Mouse (Mus musculus) embryo, embryonic 9.5 days (tissue): ENCODE results near the gene Nkx2-3.

Experiments used
- DNase-seq: peaks from one replicate; pipeline ENCODE4 v3.0.0-alpha.2; 2017; ENCODE audit errors: extremely low spot score

The Nkx2-3 gene

GRCm38 (mm10) chr19:43605666-43606551, 6.2 kb upstream of the Nkx2-3 start:
- DNase-seq = no peak

GRCm38 (mm10) chr19:43606552-43607530, 5.3 kb upstream of the Nkx2-3 start:
- DNase-seq = no peak

- no peak for DNase-seq
Observed at GRCm38 (mm10) chr19:43607842-43608680, 4.1 kb upstream of the Nkx2-3 start.

GRCm38 (mm10) chr19:43608711-43609457, 3.2 kb upstream of the Nkx2-3 start:
- DNase-seq = no peak

DNA sequence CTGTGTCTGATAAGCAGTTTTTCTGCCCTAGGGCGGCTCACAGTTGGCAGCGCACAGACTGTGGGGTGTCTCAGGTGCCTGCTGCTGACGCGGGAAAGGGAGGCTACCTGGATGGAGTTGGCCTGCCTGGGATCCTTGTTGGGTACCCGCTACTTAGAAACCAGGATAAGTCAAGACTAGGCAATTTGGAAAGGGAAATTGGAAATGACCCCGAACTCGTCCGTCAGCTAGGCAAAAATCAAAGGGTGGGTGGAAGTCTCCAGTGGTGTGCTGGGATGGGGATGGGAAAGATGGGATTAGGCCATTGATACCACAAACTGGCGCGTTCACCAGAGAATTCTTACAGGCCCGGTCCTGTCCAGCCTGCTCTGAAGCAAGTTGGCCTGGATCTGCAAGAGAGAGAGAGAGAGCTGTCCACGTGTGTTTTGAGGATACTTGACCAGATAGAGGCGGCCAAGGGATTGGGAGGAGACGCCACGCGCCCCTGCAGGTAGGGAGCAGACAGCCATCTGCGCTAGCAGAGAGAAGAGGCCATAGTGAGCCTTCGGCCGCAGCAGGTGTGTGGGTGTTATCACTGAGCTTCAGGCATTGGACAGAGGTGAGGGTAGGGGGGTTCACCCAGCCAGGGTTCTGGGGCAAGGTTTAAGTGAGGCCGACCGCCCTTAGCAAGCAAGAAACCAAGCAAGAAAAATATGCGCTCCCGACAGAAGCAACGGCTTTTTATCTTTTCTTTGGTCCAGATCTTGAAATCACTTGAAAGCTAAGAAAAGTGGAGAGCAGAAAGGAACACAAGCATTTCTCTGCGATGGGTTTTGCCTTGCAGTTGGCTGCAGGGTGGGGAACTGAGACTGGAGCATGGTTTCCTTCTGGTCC, 2.4 kb upstream of the Nkx2-3 start:
- DNase-seq = no peak

DNA sequence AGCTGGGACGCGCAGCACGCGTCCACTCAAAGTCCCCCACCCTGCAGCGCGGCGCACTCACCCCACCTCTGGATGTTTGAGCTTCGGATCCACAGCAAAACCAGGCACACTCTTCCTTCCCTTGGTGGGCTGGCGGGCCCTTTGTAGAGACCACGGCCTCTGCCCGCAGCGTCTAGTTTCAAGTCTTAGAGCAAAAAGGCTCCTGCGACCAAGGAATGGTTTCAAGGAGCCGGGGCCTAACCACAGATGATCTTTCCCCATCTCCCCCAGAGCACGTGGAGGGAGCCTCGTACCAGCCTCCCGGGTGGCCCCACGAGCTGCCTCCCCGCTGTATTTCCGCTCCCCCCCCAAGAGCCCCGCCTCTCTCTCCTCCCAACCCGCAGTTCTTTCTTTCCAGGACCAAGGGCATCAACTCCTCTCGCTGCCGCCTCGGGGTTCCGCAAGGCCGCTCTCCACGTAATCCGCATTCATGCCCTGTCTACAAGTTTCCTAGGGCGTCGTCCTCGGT, 1.7 kb upstream of the Nkx2-3 start:
- DNase-seq = no peak

GRCm38 (mm10) chr19:43611110-43611509, 1.0 kb upstream of the Nkx2-3 start:
- DNase-seq = no peak

- no peak for DNase-seq
Observed at GRCm38 (mm10) chr19:43611561-43611960, 564 bp upstream of the Nkx2-3 start.

DNA sequence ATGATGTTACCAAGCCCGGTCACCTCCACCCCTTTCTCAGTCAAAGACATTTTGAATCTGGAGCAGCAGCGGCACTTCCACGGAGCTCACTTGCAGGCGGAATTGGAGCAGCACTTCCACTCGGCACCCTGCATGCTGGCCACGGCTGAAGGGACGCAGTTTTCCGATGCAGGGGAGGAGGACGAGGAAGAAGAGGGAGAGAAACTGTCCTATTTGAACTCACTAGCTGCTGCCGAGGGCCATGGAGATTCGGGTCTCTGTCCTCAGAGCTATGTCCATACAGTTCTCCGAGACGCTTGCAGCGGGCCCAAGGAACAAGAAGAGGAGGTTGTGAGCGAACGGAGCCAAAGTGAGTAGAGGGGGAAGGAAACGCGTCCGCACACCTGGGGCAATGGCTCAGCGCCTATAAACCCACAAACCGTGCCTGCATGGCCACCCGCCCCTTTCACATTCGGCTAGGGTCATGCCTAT, 411 bp downstream of the Nkx2-3 start:
- no peak for DNase-seq

- DNase-seq = no peak
Observed at GRCm38 (mm10) chr19:43613293-43614130, 1.4 kb downstream of the Nkx2-3 start.

- DNase-seq = peak; percentile 69
Observed at GRCm38 (mm10) chr19:43614341-43615073, 2.4 kb downstream of the Nkx2-3 start.

DNA sequence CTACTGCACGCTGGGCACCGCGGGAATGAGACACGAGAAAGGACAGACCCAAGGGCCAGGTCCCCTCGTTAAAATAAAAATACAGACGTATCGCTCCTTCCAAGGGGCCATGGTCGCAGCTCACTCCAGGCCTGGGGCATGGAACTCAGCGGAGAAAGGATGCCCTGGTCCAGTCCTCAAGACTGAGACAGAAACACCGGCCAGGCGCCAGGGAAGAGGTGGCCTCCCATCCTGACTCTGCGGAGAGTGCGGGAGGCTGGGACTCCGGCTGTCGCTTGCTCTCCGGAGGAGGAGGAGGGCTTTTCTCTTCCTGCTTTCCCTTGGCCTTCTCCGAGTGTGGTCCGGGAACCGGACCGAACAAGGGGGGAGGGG, 2.9 kb downstream of the Nkx2-3 start:
- peak; percentile 64 for DNase-seq

DNA sequence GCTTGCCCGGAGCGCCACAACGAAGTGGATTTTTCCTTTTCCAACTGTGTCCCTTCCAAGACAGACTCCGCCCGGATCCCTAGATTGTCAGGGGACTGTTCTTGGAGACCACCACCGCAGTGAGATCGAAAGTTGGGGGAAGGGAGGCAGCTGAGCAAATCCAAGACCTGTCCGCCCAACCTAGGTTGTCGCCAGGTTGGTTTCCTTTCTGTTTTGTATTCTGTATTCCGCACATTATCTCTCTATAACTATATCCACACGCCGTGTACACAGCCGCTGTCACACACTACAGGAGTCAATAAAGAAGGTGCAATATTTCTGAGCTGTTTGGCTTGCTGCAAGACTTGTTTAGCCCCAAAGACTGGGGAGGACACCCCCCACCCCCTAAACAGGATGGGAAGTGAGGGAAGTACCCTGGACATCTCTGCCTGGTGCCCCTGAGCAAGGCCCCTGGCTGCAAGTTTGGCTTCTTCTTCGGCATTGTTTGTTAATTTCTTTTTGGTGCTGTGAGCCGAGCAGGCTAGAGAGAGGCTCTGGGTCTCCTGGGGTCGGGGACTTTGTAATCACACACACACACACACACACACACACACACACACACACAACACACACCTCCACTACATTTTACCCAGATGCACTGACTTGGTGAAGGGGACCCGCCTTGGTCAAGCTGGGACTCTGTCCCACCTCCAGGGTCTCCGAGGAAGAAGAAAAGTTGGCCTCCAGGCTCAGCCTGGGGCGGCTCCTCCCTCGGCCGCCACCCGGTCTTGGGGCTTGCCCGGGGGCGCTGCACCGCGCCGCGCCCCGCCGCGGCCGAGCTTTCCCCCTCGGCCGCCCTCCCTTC, 3.7 kb downstream of the Nkx2-3 start:
- no peak for DNase-seq

- peak; percentile 75 for DNase-seq
Observed at GRCm38 (mm10) chr19:43616415-43616861, 4.3 kb downstream of the Nkx2-3 start.

DNA sequence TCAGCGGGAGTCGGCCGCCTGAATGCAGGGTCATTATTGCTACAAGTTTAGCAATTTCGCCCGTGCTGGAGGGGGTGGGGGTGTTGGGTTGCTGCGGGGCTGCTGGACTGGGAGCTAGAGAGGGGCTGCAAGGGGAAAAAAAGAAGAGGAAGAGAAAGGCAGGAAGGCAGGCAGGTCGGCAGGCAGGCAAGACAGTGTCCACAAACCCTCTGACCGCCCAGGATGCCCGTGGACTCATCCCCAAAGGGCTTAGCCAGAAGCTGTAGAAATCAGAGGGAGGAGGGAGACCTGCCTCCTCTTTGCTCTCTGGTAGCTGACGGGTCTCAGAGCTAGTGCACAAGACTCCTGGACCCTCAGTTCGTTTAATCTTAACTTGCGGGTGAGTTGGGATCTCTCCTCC, 4.8 kb downstream of the Nkx2-3 start:
- peak; percentile 64 for DNase-seq

- no peak for DNase-seq
Observed at GRCm38 (mm10) chr19:43617761-43618349, 5.7 kb downstream of the Nkx2-3 start.
